Mouse (Mus musculus) liver, embryonic 14.5 days (tissue): ENCODE data around the gene Osbpl11.

Experiments used
- CTCF ChIP-seq: IDR thresholded peaks from 2 replicates; pipeline ENCODE4 v1.5.1; 2016; ENCODE audit warnings: antibody characterized with exemption, low read depth, control low read depth
- EP300 ChIP-seq: IDR thresholded peaks from 2 replicates; pipeline ENCODE4 v1.6.1; 2016; ENCODE audit warnings: antibody characterized with exemption, low read depth

DNA sequence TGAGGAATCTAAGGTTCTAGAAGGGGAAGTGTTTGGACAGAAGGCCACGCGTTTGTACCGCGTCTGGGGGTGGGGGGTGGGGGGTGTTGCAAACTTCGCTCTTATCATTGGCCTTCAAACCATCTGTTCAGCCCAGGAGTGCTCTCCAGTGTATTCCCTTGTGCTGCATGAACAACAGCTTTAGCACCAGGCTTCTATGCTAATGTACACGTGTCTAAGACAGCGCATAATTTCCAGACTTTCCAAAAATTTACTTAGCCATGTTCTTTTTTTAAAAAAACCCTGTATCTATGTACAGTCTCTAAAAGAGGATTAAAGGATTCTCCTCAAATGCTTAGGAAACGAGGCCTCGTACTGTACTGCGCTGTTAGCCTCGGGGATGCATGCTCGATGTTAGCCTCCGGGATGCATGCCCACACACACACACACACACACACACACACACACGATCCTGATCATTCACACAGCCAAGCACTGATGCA is 26.2 kb upstream of the Osbpl11 start:
- TF ChIP-seq EP300 (no peak), CTCF (no peak)
